Mouse (Mus musculus): ENCODE measurements around the gene Syna.
A peak's percentile ranks its signal among the peaks of the same experiment; 100 is the strongest.

- TF ChIP-seq POLR2A (IDR thresholded peaks at IDR 0.05; ENCODE audit: extremely low read depth, insufficient read depth, low read length) = 0 out of 2 replicates have a peak, but pooled peaks have one; percentile 17
- TF ChIP-seq CTCF (IDR thresholded peaks at IDR 0.05; ENCODE audit: low read depth, low read length) = 0 out of 2 replicates have a peak, but pooled peaks have one; percentile 15
Observed at GRCm38 (mm10) chr5:134552110-134552972, 7.6 kb downstream of the Syna start, which contains the start of gene Clip2.

All from liver, adult 2 months (tissue).